Mouse (Mus musculus) liver, adult 2 months (tissue): ENCODE data around the gene Camsap1.

Experiments used
- CTCF ChIP-seq: fragments of 200-500 bp; IDR thresholded peaks from 2 replicates; pipeline ENCODE4 v1.5.1; 2011; ENCODE audit warnings: low read depth, low read length, control low read depth
- POLR2A ChIP-seq: fragments of 200-500 bp; IDR thresholded peaks from 2 replicates; pipeline ENCODE4 v1.6.1; 2011; ENCODE audit warnings: low read length, control low read depth; ENCODE audit not compliant: insufficient read depth; ENCODE audit errors: extremely low read depth

GRCm38 (mm10) chr2:25923799-25924198 is 59.3 kb downstream of the Camsap1 start:
- TF ChIP-seq CTCF = no peak
- TF ChIP-seq POLR2A = no peak
